Mouse (Mus musculus) liver, adult (tissue): ENCODE data around the gene Pdlim1.

Experiments used
- GATA4 ChIP-seq: IDR thresholded peaks from 2 replicates; pipeline ENCODE4 v1.6.1; 2014; ENCODE audit warnings: mild to moderate bottlenecking, low read length; ENCODE audit not compliant: insufficient replicate concordance

The Pdlim1 gene

GRCm38 (mm10) chr19:40259485-40259884, 12.2 kb downstream of the Pdlim1 start:
- no peak for TF ChIP-seq GATA4

GRCm38 (mm10) chr19:40257396-40257795, 14.2 kb downstream of the Pdlim1 start:
- TF ChIP-seq GATA4: no peak

- TF ChIP-seq GATA4: no peak
Observed at GRCm38 (mm10) chr19:40256376-40257050, 15.1 kb downstream of the Pdlim1 start.

GRCm38 (mm10) chr19:40255561-40255960, 16.1 kb downstream of the Pdlim1 start:
- TF ChIP-seq GATA4: no peak

GRCm38 (mm10) chr19:40254741-40255140, 16.9 kb downstream of the Pdlim1 start:
- no peak for TF ChIP-seq GATA4

- TF ChIP-seq GATA4: no peak
Observed at GRCm38 (mm10) chr19:40253768-40254167, 17.9 kb downstream of the Pdlim1 start.

- TF ChIP-seq GATA4: no peak
Observed at GRCm38 (mm10) chr19:40251115-40251514, 20.5 kb downstream of the Pdlim1 start.

GRCm38 (mm10) chr19:40249352-40249751, 22.3 kb downstream of the Pdlim1 start:
- TF ChIP-seq GATA4: peak; percentile 76

GRCm38 (mm10) chr19:40248476-40248875, 23.2 kb downstream of the Pdlim1 start:
- TF ChIP-seq GATA4: no peak

- no peak for TF ChIP-seq GATA4
Observed at GRCm38 (mm10) chr19:40247268-40247666, 24.4 kb downstream of the Pdlim1 start.

- TF ChIP-seq GATA4: no peak
Observed at GRCm38 (mm10) chr19:40246646-40247267, 24.9 kb downstream of the Pdlim1 start.

GRCm38 (mm10) chr19:40240838-40241689, 30.6 kb downstream of the Pdlim1 start:
- TF ChIP-seq GATA4: no peak

- TF ChIP-seq GATA4: no peak
Observed at GRCm38 (mm10) chr19:40240360-40240759, 31.3 kb downstream of the Pdlim1 start.

GRCm38 (mm10) chr19:40238175-40238850, 33.3 kb downstream of the Pdlim1 start:
- TF ChIP-seq GATA4: no peak

GRCm38 (mm10) chr19:40232560-40232959, 39.1 kb downstream of the Pdlim1 start:
- TF ChIP-seq GATA4: no peak
